Mouse (Mus musculus) cerebellum, adult 11 months (tissue): Measurements from ENCODE around the gene D1Pas1.

Experiments
- DNase-seq: peaks from one replicate; pipeline ENCODE4 v3.0.0; 2022

The D1Pas1 gene

DNA sequence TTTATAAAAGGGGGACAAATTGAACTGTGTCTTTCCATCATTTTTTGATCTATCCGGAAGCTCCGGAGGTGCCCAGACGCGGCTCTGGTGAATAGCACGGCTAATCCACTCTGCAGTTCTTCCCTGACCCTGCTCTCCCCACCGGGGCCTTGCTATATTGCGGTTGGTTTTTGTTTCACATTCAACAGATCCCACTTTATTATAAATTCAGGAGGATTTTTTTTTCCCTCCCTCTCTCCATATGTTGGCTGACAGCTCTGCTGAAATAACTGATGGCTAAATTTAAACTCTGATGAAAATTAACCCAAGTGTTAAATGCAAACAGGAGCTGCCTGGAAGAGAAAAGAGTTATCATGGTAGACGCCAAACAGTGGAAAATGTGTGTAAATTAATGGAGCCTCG, 21.1 kb downstream of the D1Pas1 start:
- no peak for DNase-seq

DNA sequence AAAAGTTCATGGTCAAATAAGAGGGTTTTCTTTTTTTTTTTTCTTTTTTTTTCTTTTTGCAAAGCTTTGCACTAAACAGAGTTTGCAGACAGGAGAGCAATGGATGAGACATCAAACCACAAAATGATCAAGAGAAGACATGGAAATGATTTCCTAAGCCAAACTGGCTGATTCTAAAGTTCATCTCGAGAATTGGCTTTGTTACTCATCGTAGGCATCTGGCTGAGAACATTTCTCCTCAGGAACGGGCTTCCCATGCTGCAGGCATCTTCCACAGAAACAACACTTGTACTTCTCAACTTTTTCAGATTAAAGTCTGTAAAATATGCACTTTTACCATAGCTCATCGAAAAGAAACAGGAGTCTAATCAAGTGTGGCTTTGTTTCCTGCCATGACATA, 21.6 kb downstream of the D1Pas1 start:
- DNase-seq = no peak

DNA sequence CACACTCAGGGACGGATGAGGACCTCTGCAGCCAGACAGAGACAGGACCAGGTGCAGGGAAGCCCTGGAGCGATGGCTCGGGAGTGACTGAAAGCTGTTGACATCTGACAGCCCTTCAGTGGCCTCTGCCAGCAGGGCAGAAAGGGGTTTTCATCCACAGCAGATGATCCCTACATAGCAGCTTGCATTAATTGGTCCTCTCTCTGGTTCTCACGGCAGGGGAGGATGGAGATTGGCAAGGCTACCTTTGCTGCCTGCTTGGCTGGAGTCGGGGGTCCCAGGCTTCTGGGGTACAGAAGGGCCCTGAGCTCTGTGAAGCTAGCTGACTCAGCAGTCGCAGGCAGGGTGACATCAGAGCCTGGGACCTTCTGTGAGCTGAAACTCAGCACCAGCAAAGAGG, 24.3 kb downstream of the D1Pas1 start:
- no peak for DNase-seq

DNA sequence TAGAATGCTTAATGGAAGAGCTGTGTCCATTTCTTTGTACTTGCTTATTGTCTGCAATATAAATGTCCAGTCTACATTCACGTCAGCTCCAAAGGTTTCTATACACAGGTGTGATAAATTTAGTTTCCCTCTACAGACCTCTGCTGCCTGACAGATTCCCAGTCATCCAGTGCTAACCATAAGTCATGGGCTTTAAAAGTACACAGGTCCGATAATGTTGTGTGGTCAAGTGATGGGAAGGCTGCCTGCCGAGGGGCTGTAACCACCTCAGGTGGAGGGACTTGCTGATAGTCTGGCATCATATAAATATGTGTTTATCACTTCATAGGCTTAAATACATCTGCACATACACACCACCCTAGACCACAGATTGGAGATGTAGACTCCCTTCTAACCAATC, 24.9 kb downstream of the D1Pas1 start:
- DNase-seq = no peak

DNA sequence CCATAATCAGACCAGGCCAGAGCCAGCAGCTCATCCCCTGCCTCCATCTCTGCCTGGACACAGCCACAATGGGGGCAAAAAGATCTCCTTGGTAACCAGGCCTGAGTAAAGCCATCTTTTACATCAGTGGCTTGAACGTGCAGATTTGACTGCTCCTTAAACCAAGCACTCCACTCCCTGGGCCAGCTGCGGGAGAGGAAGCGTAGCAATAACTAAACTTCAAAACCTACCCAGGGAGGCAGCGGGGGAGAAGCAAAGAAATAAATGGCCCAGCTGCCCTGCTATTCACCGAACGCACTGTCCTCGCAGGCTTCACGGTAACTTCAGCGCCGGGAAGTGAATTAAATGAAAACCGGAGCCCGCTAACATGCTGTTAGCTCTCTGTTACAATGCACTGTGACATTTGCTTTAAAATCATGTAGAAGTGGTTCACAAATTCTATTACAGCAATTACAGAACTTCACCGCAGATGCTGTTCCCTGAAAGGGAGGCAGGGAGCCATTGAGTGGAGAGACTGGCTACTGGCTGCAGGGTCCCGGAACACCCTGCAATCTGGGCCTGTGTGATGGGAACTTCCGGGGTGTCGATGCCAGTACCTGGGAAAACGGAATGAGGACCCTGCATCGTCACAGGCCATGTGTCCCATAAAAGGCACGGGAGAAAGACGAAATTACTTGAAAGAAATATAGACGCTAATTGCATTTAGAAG, 30.5 kb downstream of the D1Pas1 start:
- no peak for DNase-seq

DNA sequence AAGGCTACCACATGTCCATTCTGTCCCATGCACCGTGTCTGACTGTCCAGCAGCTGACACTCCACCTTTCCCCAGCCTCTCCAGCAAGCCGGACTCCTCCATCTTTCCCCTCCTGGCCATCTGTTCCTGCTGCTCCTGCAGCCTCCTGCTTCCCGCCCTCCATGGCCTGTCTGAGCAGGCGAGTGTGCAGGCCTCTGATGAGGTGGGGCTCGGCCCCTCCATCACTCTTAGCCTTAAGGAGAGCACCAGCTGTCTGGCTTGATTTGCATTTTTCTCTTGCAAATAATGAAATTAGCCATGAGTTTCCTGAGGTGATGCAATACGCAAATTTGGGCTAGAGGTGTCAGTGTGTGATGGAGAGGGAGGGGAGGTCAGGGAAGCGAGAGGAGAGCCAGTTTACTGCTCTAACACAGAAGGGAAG, 36.2 kb downstream of the D1Pas1 start:
- no peak for DNase-seq

DNA sequence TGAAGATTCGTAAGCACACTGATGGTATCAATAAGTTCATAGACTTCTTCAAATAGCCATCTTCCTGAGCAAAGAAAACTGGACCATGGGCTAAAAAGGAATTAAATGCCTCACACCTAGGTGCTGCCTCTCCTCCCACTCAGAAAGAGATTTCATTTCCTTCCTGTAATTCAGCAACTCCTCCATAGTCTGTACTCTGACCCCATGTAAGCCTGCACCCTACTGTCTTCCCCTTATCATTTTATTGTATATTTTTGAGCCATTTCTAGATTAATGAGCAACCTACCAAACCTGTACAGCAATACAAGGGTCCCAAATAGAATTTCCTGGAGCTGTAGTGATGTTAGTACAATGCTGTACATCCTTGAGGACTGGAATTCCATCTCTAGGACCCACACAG, 37.1 kb downstream of the D1Pas1 start:
- DNase-seq = no peak

DNA sequence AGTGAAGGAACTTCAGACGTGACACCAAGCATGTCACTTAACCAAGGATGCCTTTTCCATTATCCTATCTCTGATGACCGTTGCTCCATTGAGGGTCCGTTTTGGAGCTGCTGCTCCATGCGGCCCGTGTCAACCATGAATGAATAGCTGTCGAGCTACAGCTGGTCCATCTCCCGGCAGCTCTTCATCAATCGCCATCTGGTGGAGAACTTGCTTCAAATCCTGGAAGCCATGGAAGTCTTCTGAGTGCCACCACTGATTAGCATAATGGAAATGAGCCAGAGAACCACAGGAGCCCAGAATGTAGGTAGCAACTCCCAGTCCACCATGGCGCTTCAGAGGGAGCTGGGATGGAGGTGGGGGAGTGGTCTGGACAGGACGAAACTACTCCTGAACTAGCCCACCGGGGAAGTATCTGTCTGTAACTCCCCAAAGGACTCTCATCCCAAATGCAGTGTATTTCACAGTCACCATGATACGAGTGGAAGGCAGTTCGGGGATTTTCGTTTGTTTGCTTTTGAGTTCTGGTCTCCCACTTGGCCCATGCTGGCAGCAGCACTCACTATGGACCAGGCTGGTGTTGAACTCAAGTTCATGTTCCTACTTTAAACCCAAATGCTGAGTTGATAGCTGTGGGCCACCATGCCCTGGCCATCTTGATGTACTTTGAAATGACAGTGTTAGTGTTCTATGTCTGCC, 39.2 kb downstream of the D1Pas1 start:
- DNase-seq = no peak

DNA sequence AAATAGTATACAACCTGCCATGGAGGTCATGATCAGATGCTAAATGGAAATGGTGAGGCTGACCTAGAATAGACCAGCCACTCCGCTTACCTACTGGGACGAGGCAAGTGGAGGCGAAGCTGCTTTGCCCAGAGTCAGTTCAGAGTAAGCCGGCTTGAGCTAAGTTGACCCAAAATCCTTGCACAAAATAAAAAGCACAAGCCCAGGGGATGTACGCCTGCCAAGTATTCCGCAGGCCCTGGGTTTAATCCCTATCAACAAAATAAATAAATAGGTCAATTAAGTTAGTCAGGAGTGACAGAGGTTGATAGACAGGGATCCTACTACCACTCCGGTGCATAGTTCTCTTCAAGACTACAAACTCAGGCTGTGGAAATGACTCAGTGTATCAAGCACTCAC, 41.0 kb downstream of the D1Pas1 start:
- no peak for DNase-seq

DNA sequence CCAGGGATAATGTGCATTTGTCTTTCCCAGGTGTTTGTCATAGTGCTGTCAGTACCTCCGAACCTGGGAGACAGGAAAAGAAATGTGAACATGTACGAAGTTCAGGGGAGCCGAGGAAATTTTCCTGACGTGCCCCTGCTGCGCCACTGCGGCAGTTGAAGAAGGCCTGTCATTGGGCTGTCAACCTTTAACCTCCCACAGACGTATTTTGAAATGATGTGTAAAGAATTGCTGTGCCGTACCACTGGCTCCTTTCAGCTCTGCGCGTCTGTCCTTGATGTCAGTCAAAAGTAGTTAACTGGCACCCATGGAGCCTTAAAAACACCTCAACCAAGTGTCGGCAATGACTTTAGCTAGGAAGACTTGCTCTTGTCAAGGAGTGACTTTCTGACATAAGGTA, 42.9 kb downstream of the D1Pas1 start:
- DNase-seq = no peak

DNA sequence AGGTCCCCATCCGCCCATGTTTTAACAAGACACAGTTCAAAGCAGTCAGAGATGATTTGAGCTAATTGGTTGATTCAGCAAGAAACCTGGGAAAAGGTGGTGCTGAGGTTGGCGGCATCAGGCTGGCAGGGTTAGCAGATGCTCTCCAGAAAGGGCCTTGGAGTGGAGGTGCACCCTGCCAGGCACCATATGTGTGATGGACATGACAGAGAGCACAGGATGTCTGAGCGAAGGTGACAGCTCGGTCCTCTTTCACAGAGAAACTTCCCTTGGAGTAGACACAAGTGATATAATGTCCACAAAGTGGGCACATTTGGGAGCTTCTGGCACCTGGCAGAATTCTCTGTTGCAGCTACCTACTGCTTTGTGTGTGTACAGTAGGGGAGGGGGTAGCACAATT, 44.4 kb downstream of the D1Pas1 start:
- no peak for DNase-seq

DNA sequence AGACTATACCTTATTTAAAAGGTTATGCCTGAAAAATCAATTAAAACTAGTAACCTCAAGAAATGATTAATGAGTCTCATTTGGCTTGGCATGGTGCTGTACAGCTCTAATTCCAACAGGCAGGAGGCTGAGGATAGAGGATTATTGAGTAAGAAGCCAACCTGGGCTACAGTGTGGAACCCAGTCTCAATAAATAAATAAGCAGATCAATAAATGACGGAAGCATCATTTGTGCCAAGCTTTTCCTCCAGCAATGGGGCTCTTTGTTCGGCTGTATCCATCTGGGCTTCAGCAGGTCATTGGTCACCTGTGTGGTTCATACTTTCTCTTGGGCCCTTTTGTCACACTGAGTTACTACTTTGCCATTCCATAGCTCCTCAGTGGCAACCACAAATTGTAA, 46.9 kb downstream of the D1Pas1 start:
- DNase-seq = no peak

DNA sequence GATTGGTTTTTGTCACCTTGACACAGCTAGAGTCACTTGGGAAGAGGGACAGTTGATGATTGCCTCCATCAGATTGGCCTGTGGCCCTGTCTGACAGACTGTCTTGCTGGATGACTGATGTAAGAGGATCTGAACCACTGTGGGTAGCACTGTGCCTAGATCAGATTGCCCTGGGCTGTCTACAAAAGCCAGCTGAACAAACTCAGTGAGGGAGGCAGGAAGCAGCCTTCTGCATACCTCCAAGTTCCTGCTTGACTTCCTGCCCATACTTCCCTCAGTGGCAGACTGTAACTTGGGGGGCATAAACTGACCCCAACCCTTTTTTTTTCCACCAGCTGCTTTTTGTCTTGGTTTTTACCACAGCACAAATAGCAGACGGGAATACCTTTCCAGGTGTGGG, 48.5 kb downstream of the D1Pas1 start:
- no peak for DNase-seq

DNA sequence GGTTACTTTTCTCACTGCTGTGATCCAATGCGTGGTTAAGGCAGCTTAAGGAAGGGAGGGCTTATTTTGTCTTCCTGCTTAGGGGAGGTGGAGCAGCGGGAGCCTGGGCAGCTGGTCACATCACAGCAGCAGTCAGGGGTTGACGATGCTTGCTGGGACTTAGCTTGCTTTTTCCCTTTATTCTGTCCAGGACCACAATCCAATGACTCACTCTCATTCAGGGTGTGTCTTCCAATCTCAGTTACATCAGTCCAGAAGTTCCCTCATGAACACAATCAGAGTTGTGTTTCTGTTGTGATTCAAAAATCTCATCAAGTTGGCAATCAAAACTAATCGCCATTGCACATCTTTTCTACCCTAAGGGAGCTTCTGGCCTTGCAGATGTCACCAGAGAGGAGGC, 48.9 kb downstream of the D1Pas1 start:
- DNase-seq = no peak

DNA sequence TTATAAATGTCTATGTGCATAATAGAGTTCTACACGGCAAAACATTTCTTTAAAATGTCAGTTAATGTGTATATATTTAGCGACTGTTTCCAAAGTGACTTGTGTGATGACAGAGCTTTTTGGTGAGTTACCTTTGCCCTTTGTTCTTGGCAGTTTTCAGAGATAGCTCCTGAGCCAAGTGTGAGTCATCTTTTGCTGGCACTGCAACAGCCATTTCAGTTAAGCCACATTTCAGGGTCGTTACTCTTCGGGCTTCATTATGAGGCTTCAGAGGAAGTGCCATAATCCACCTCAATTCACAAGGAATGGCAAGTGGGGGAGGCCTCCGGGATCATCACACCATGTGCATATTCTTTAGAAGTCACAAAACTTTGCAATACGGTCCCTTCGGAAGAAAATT, 52.8 kb downstream of the D1Pas1 start:
- DNase-seq = no peak
